19 mouse cellular contexts compared by ENCODE assay signal in genomic region chr16:89883897-89884296, GRCm38 (mm10).
"Had no signal": no experiment of that assay in that cellular context is flagged by ENCODE, and none has a peak within 500 bp of the region (broad histone marks: within the 10 kb centered on the region; RNA-seq: fewer than 3 reads in every experiment).

No protein-coding gene starts in this region.

- H3K36me3 ChIP-seq: neural tube, embryonic 15.5 days had no signal

- ATAC-seq: liver, embryonic 12.5 days had no signal

- DNase-seq: kidney, adult 18-20 months; kidney, adult 9 months; kidney, postnatal 14 days; kidney, postnatal 4 days; liver; lung, adult 18-20 months; midbrain, embryonic 14.5 days; right cerebral cortex, adult 18-20 months; right cerebral cortex, postnatal 14 days; right cerebral cortex, postnatal 4 days; thymus, adult 18-20 months; thymus, postnatal 4 days had no signal

- H3K27me3 ChIP-seq: limb, embryonic 13.5 days; liver, embryonic 12.5 days; liver, embryonic 15.5 days; neural tube, embryonic 12.5 days; neural tube, embryonic 15.5 days had no signal

- H3K4me3 ChIP-seq: limb, embryonic 10.5 days; limb, embryonic 13.5 days; liver, embryonic 12.5 days; liver, embryonic 15.5 days; neural tube, embryonic 12.5 days; neural tube, embryonic 15.5 days had no signal

- H3K9me3 ChIP-seq: limb, embryonic 10.5 days; limb, embryonic 13.5 days; liver, embryonic 12.5 days; liver, embryonic 15.5 days; neural tube, embryonic 15.5 days had no signal

- H3K4me1 ChIP-seq: liver, embryonic 15.5 days; neural tube, embryonic 12.5 days; neural tube, embryonic 15.5 days had no signal

- H3K27ac ChIP-seq: limb, embryonic 13.5 days; liver, embryonic 12.5 days; liver, embryonic 15.5 days; neural tube, embryonic 12.5 days; neural tube, embryonic 15.5 days; stomach, postnatal 0 days had no signal

- H3K9ac ChIP-seq: limb, embryonic 13.5 days; liver, embryonic 12.5 days; liver, embryonic 15.5 days; neural tube, embryonic 12.5 days; neural tube, embryonic 15.5 days had no signal
